Mouse (Mus musculus) kidney, postnatal 36 days (tissue): ENCODE data around the gene Slc35b1.

Source experiments
- DNase-seq, 2 experiments: peaks; one replicate each; pipeline ENCODE4 v3.0.0; 2021 to 2022; ENCODE audit warnings: mixed read lengths in 2 of 2

Slc35b1 gene

GRCm38 (mm10) chr11:95366280-95366897 lies 18.1 kb upstream of the Slc35b1 start:
- peak in 1 of 2 experiments; percentile 28 for DNase-seq

- DNase-seq = no peak
Observed at GRCm38 (mm10) chr11:95367011-95367735, 17.3 kb upstream of the Slc35b1 start.

DNA sequence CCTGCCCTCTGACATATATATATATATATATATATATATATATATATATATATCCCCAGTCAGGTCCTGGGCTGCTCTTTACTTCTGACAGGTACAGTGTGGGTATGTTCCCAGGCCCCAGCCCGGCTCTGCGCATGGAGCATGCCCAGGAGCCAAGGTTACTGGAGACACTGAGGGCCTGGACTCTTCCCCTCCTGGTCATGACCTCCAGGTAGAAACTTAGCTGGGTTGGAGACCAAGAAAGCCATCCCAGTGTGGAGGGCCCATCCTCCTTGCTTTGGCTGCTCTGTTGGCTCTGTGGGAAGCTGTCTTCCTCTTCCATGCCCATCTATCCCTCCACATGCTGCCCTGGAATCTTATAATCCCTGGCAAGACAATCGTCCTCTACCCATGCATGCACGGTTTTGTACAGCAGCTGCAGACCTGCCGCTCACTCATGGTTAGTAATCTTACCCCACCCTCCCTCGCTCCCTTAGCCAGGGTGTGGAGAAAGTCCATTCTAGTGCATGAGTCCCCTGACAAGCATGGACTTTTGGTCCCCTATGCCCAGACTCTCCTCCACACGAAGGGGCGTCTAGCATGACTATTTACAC lies 16.2 kb upstream of the Slc35b1 start:
- DNase-seq = no peak

GRCm38 (mm10) chr11:95368871-95369270 lies 15.6 kb upstream of the Slc35b1 start:
- DNase-seq = peak in 1 of 2 experiments; percentile 28

DNA sequence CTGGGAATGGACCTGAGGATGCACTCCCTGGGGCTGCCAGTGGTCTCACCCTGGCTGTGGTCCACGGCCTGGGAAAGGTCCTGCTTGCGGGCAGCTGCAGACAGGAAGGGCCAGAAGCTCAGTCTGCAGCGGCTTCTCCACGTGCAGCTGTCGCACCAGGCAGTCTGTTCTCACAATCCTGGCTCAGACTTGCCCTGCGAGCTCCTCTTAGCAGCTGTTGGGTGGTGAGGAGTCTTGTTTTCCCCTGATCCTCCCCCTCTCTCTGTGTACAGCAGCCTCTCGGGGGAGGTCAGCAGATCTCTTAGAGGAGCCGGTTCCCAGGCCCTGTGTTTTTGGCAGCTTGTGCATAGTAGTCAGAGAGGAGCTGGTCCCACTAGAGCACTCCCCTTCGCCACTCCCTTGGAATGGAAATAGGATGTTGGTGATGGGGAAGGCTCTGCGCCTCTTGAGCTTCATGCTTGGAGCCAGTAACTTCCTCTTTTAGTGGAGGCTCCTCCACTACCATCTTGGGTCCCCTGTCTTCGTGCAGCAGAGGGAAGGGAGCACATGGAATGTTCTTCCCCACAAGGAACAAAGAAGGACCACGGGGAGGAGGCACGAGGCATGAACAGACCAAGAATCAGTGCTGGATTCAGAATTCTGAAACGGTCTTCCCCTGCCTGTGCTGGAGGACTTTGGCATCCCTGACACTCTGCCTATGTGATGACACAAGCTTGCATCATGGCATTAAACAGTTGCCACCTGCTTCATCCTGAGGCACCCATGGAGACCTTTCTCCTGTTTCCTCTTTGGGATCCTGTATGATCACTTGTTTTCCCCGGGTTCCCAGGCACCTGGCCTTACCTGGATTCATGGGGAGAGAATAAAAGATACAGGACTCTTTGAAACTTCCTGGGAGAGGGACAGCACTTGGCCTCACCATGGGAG lies 14.3 kb upstream of the Slc35b1 start:
- peak; percentile 32 to 42 for DNase-seq

DNA sequence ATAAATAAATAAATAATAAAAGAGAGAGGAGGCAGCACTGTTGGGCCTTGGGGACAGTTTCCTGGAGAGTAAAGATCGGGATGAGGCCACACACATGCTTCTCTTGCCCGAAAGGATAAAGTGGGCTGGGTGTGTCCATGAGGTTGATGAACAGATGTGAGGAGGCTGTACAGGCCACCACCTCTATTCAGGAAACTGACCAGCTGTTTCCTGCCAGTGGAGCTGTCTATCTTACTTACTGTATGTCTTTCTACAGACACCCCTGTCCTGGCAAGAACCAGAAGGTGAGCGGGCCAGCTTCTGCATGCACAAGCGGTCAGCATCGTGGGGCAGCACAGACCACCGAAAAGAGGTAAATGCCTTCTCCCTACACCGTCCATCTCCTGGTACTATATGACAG lies 13.3 kb upstream of the Slc35b1 start:
- DNase-seq = no peak

- no peak for DNase-seq
Observed at GRCm38 (mm10) chr11:95378926-95379325, 5.6 kb upstream of the Slc35b1 start.

DNA sequence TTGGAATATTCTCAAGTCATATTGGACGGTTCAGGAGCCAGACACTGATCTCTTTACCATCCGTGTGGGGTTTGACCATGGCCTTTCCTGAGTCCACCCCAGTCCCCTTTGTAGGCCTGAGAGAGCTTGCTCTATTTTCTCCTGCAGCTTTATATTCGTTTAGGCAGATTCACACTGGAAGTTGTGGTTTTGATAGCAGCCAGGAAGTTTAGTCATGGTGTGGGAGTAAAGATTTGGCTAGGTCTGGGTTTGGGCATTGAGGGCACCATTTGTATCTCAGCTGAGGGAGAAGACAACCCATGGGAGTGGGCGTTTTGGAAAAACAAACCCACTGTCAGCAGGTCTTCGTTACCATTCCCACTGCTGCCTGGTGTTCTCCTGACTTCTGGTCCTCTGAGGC lies 4.9 kb upstream of the Slc35b1 start:
- DNase-seq = no peak

DNA sequence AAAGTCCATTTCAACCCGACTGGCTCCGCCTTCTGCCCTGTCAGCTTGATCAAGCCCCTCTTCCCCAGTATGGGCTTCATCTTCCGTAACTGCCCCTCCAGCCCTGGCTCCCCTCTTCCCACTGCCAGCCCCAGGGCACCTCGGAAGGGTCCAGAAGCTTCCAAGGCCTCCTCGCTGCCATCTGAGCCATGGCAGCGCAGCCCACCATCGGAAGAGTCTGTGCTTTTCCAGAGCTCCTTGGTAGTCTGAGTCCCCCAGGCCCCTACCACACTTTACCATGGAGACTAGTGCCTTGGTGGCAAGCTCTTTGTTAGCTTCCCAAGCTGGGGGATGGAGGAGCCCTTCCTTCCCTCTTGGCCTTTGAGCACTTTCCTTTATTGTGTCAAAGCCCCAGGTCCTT lies 3.8 kb upstream of the Slc35b1 start:
- DNase-seq = no peak

- no peak for DNase-seq
Observed at GRCm38 (mm10) chr11:95381146-95381545, 3.3 kb upstream of the Slc35b1 start.

DNA sequence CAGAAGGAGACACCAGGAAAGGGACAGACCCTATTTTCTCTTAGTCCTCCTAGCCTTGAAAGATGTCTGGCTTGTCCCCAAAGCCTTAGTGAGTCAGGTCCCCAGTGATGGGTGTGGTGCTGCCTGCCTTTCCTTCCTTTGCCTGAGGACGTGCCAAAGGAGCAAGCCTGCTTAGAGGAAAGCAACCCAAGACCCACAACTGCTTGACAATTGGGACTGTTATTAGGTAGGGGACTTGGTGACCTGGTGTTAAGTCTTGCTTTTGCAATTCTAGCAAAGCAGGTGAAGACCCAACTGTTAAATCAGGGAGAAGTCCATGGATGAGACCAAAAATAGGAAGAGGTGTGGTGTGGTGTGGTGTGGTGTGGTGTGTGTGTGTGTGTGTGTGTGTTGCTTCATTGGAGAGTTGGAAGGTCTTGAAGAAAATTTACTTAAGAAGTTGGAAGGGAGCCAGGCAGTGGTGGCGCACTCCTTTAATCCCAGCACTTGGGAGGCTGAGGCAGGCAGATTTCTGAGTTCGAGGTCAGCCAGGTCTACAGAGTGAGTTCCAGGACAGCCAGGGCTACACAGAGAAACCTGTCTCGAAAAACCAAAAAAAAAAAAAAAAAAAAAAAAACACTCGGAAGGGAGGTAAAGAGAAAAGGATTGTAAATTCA lies 1.0 kb upstream of the Slc35b1 start:
- DNase-seq = peak; percentile 31 to 63

DNA sequence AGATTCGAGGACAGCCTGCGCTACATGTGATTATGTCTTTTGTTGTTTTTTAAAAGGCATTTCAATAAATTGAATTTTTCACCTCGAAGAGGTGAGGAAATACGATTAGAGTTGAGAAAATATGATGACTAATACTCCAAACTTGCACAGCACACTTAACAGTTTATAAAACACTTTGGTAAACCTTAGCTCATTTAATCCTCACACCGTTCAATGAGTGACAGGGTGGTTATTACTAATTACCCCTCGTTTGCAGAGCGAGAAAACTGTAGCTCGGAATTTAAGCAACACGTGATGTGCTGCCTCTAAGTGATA lies 531 bp upstream of the Slc35b1 start:
- no peak for DNase-seq

DNA sequence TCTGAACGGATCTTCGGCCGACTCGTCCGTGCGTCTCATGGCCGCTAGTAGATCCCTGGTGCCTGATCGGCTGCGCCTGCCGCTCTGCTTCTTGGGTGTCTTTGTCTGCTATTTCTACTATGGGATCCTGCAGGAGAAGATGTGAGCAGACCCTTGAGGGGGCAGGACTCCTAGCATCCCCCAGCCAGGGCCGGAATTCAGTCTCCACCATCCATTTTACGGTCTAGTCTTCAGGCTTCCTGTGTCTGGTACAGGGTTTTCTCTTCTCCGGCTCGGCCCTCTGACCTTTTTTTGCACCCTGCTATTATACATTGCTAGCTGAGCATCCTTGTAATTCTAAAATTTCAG lies 455 bp downstream of the Slc35b1 start:
- DNase-seq = no peak

GRCm38 (mm10) chr11:95387354-95387753 lies 2.9 kb downstream of the Slc35b1 start:
- DNase-seq = no peak

GRCm38 (mm10) chr11:95389006-95389405 lies 4.5 kb downstream of the Slc35b1 start:
- peak; percentile 53 to 66 for DNase-seq

DNA sequence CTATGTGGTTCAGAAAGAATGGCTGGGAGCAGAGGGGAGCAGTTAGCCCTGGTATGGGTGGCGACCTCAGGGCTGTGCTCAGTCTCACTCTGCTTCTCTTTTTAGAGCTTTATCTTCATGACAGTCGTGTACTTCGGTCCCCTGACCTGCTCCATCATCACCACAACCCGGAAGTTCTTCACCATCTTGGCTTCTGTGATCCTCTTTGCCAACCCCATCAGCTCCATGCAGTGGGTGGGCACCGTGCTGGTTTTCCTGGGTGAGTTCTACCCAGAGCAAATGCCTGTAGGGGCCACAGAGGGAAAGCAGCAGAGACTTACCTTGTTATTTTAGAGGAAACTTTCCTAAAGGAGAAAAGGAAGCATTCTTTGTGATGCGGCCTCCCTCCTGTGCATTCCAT lies 5.9 kb downstream of the Slc35b1 start:
- DNase-seq = no peak

DNA sequence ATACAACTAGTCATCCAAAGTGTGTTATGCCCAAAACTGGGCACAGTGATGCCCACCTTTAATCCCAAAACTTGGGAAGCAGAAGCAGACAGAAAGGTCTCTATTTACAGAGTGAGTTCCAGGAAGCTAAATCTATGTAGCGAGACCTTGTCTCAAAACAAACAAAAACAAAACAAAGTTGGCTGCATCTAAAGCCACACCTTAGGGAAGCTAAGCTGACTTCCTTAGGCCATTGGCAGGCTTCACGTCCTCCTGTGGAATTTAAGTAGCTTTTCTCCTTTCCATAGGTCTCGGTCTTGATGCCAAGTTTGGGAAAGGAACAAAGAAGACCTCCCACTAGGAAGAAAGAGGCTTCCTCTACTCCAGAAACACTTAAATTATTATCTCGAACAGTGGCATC lies 6.7 kb downstream of the Slc35b1 start:
- DNase-seq = no peak

GRCm38 (mm10) chr11:95391743-95392142 lies 7.3 kb downstream of the Slc35b1 start:
- no peak for DNase-seq

DNA sequence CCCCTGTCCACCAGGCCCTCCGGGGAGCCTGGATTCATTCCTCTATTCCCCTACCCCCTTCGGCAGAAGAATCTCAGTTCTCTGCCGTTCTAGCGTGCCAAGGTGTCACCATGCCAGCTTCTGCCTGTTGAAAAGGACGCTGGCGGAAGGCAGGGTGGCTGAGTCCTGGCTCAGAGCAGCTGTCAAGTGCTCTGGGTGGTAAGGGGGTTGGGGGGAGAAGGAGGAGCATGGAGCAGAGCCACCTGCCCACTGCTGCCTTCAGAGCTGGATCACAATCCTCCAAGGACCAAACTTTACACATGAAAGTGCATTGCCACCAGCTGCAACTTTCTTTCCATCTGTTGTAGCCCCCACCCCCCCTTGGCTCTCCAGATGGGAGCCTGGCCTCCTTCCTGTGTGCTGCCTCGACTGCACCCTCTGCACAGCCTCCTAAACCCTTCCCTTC lies 7.8 kb downstream of the Slc35b1 start:
- DNase-seq = no peak

DNA sequence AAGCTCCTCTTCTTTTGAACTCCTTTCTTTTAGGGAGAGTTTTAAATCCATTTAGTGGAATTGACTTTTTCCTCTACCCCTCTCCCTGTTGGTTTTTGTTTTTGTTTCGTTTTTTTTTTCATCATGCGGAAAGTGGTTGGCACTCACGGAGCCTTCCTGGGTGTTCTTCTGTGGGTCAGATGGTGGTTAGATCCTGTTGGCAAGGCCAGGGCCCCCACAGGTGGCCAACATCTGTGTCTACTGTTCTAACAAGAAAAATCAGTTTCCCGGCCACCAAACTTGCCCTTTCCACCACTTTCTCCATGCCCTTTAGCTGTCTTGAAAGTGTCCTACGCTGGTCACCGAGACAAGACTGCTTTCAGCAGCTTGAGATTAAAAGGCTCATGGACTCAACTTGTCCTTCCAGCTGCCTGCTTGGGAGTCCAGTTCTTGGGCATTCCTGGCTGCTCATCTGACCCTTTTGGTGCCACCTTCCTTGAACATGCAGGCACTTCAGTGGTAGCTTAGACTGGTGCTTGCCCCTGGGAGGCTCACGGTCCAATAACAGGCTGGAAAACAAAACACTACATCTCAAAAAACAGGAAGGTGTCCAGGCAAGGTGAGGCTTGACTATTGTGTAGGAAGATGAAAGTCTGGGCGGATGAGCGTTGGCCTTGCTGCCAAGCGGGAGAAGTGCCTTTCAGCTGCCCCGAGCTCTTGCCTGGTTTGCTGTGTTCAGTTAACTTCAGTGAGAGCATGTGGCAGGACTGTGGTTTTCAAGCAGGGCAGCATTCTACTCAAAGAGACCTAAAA lies 8.4 kb downstream of the Slc35b1 start:
- DNase-seq = no peak

DNA sequence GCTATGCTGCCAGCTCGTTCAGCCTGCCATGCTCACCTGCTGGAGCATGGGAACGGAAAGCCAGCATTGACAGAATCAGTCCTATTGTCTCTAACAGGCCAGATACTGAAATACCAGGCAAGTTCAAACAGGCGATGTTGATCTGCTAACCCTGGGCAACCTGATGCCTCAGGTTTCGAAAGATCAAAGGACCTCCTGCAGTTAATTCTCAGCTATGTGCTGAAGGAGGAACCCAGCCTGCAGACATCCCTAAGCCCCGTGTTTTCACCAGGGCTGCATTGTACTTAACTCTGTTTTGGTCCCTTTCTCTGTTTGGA lies 9.0 kb downstream of the Slc35b1 start:
- DNase-seq = no peak

GRCm38 (mm10) chr11:95394112-95394511 lies 9.6 kb downstream of the Slc35b1 start:
- no peak for DNase-seq
